Mouse (Mus musculus) forebrain, embryonic 12.5 days (tissue): ENCODE data around the gene Kif16b. TPM values are rescaled to one million over a fixed set of nuclear protein-coding genes. Genes with fewer than 3 reads are reported as not detected.
"Not testable (repeated sequence)": the region's sequence is repeated elsewhere in the genome, so short reads cannot be mapped to it uniquely, and the experiment has no call there.

Source experiments
- ATAC-seq: fragments of 200-750 bp; cut with Nextera tagmentation; 2 replicates; pipeline ENCODE4 v1.8.0; 2017; ENCODE audit warnings: moderate TSS enrichment; ENCODE audit not compliant: low FRiP score
- H3K27ac ChIP-seq: fragments of 300-500 bp; sonication (generic); 2 replicates; pipeline ENCODE4 v1.5.1; 2016; ENCODE audit warnings: mild to moderate bottlenecking
- H3K27me3 ChIP-seq: fragments of 300-500 bp; sonication (generic); 2 replicates; pipeline ENCODE4 v1.6.1; 2016; ENCODE audit warnings: mild to moderate bottlenecking
- H3K36me3 ChIP-seq: fragments of 300-500 bp; sonication (generic); replicated peaks from 2 replicates; pipeline ENCODE4 v1.6.1; 2016; ENCODE audit warnings: mild to moderate bottlenecking
- H3K4me1 ChIP-seq: fragments of 300-500 bp; sonication (generic); 2 replicates; pipeline ENCODE4 v1.6.1; 2016
- H3K4me2 ChIP-seq: fragments of 300-500 bp; sonication (generic); 2 replicates; pipeline ENCODE4 v1.6.1; 2016; ENCODE audit warnings: mild to moderate bottlenecking, moderate library complexity
- H3K4me3 ChIP-seq: fragments of 300-500 bp; sonication (generic); replicated peaks from 2 replicates; pipeline ENCODE4 v1.5.1; 2016; ENCODE audit warnings: mild to moderate bottlenecking
- H3K9ac ChIP-seq: fragments of 300-500 bp; sonication (generic); 2 replicates; pipeline ENCODE4 v1.6.1; 2016; ENCODE audit warnings: mild to moderate bottlenecking
- H3K9me3 ChIP-seq: fragments of 300-500 bp; sonication (generic); 2 replicates; pipeline ENCODE4 v1.6.1; 2016
- WGBS: fragments of 180-500 bp; shearing (Covaris S2); methylation state at CpG from one replicate; pipeline ENCODE4 v1.1.7; 2016; 5-methylcytosine and 5-hydroxymethylcytosine counted together
- polyA plus RNA-seq: library from polyadenylated mRNA; unstranded; fragments of >200 nt; fragmentation: Nextera tagmentation; extraction: Ambion mirVana; gene quantifications from 2 replicates; pipeline ENCODE4 v1.2.1, GENCODE M21; 2016

Kif16b gene
- polyA plus RNA-seq, 1 experiment from 2014 or later = 7.3 TPM

DNA sequence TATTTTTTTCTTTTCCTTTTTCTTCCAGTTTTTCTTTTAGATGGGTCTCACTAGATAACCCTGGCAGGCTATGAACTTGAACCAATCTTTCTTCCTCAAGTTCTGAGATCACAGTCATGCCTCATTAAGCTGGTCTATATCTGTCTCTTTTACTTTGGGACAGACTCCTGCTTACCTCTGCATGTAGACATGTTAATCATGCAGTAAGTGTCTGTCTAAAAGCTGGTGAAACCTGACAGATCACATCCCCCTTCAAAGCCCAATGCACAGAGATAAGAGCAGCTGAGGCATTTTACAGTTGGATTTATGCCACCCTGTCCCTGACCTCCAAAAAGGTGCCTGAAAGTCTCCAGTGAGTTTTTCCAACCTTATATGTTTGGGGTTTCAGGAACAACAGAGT, 310.4 kb downstream of the Kif16b start:
- no peaks in the 10 kb centered on the region for H3K9me3 ChIP-seq
- peaks cover 21% of the 10 kb centered on the region for H3K4me1 ChIP-seq
- H3K36me3 ChIP-seq = no peaks in the 10 kb centered on the region
- H3K9ac ChIP-seq = no peak overlapping the region
- H3K27ac ChIP-seq = no peak overlapping the region
- ATAC-seq = no peak
- H3K4me2 ChIP-seq = no peak overlapping the region
- H3K27me3 ChIP-seq = peaks cover 54% of the 10 kb centered on the region
- H3K4me3 ChIP-seq = no peak overlapping the region

DNA sequence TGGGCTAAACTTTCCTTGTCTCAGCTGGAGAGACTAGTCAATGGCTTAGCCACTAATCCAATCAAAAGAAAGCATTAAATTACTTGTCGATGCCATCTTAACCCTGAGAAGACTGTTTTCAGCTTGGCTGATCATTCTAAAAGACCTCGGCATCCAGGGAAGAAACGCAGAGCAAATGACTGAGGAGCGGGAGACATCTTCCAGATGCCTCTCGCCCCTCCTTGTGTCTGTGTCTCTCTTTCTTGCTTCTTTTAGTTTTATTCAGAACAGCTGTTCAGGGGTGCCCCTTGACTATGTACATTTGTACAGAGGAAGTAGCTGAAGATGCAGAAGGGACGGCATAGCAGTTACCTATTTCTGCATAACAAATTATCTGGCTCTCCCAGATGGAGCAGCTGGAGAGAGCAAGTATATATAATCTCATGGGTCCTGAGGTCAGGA, 311.0 kb downstream of the Kif16b start:
- peaks cover 21% of the 10 kb centered on the region for H3K4me1 ChIP-seq
- H3K9ac ChIP-seq = no peak overlapping the region
- no peak overlapping the region for H3K4me3 ChIP-seq
- H3K36me3 ChIP-seq = no peaks in the 10 kb centered on the region
- no peak overlapping the region for H3K27ac ChIP-seq
- WGBS = 13% methylated on average over 6 of the region's 6 CpGs
- peak; percentile 59; the same call in 1 of the 2 replicates for ATAC-seq
- H3K27me3 ChIP-seq = peaks cover 51% of the 10 kb centered on the region
- H3K4me2 ChIP-seq = peak overlapping the region; percentile 22
- no peaks in the 10 kb centered on the region for H3K9me3 ChIP-seq

DNA sequence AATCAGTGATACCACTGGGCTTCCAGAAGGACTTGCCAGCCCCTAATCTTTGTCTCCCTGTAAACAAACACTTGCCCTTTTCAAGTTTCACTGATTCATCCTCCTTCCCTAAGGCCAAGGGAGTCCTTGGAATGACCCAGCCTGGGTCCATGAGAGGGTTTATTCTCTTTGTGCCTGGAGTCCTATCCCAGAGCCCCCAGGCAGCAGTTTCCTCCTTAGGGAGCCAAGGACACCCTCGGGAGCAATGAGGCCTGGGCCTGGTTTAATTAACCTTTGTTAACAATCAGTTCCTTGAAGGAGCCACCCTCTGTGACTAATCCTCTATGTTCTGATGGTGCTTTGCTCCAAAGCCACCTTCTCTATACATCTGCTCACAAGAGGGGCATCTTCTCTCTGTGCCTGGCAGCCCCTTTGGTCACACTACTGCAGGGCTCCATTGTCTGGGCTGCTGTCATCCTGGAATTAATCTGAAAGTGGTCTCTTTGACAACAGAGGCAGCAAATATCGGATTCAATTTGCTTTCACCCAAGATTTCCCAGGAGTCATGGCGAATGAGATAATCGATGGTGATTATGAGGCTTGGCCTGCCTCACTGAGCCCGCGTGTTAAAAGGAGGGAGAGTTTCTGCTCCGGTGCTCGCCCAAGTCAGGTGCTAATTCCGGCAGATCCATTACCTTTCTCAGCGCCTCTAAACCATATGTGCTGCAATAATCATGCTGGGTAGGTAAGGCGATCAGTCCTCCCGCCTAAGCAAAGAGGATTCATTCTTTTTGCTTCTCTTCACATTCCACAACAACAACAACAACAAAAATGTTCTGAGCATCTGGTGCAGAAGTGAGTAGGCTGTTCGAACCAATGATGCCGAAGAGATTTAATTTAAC, 311.7 kb downstream of the Kif16b start:
- Histone ChIP-seq H3K9me3 (no peaks in the 10 kb centered on the region), H3K27ac (peak overlapping the region; percentile 65), H3K27me3 (peaks cover 45% of the 10 kb centered on the region), H3K4me1 (peaks cover 21% of the 10 kb centered on the region), H3K4me2 (peak overlapping the region; percentile 22), H3K9ac (no peak overlapping the region), H3K4me3 (no peak overlapping the region), H3K36me3 (no peaks in the 10 kb centered on the region)
- peak; percentile 81 for ATAC-seq
- WGBS = 3% methylated on average over 14 of the region's 14 CpGs

DNA sequence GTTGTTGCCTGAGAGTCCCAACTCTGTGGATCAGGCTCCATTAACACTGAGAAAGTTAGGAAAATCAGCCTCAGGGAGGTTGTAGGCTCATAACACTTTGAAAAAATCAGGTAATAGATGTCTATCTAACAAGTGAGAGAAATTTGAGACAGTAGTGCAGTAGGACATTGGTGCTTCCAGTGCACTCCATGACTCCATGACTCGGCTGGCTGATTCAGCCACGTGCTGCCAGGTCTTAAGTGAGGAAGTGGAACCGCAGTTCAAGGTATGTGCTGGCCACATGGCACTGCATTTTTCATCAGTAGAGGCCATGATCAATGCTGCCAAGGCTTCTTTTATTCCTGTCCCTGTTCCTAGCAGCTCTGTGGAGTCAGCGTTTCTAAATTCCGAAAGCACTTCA, 315.5 kb downstream of the Kif16b start:
- ATAC-seq = no peak
- no peaks in the 10 kb centered on the region for H3K36me3 ChIP-seq
- H3K4me1 ChIP-seq = peaks cover 19% of the 10 kb centered on the region
- peaks cover 27% of the 10 kb centered on the region; the same call in 1 of the 2 replicates for H3K27me3 ChIP-seq
- no peak overlapping the region for H3K27ac ChIP-seq
- H3K4me3 ChIP-seq = no peak overlapping the region
- no peaks in the 10 kb centered on the region for H3K9me3 ChIP-seq
- H3K9ac ChIP-seq = no peak overlapping the region
- 87% methylated on average over 5 of the region's 5 CpGs for WGBS
- H3K4me2 ChIP-seq = no peak overlapping the region

DNA sequence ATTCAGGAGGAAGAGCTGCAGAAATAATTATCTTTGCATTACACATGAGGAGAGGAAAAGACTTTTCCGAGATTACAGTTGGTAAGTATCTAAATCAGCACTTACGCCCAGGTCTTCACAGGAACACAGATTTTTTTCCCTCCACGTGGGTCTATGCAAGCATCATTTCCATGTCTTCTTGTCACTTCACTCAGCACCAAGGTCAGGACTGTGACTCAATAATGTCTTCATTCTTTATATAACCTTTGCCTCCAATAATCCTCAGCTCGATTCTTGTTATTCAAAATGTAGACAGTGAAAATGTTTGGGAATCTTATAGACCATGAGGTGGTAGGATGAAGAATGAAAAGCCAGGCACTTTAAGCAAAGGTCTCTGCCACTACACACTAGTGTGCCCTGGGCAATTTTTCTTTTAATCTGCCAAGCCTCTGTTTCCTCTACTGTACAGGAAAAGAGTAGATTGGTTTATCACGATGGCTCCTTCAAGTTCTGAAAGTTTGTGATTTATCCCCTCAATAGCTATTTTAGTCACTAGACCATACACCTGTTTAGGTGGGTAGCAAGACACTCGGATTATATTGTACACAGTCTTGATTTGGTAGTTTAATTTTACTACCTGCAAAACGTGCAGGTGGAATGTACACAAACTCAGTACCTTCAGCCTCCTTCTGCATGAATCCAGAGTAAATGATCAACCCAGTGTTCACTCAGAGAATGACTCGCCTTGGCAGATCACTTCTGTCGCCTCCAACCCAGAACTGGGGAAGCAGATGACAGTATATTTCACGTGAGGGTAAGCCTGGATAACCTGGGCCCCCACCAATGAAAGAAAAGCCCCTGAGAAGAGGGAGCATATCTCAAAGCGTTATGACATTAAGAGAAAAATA, 316.2 kb downstream of the Kif16b start:
- Histone ChIP-seq H3K4me1 (peaks cover 12% of the 10 kb centered on the region), H3K27ac (no peak overlapping the region), H3K9ac (no peak overlapping the region), H3K36me3 (no peaks in the 10 kb centered on the region), H3K9me3 (no peaks in the 10 kb centered on the region), H3K4me3 (no peak overlapping the region), H3K4me2 (no peak overlapping the region), H3K27me3 (peaks cover 27% of the 10 kb centered on the region; the same call in 1 of the 2 replicates)
- 87% methylated on average over 11 of the region's 11 CpGs for WGBS
- no peak for ATAC-seq

DNA sequence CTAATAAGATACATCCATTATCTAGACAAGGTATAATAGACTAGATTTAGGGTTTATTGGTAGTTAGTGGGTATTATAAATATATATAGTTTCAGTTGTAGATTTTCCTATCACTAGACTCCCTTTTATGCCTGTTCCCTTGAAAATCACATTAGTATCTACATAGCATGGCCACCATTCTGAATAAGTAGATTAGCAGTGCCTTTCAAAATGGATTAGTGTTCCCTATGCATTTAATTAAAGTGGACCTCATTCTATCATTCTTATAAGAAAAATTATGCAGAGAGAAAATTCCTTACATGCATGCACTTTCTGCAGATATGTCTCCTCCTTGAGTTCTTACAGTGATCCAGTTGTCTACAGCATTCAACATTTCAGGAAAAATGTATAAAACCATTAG, 320.9 kb downstream of the Kif16b start:
- Histone ChIP-seq H3K27me3 (peaks cover 7% of the 10 kb centered on the region; the same call in 1 of the 2 replicates), H3K9me3 (no peaks in the 10 kb centered on the region), H3K36me3 (no peaks in the 10 kb centered on the region), H3K4me2 (no peak overlapping the region), H3K9ac (no peak overlapping the region), H3K4me3 (no peak overlapping the region), H3K4me1 (no peaks in the 10 kb centered on the region), H3K27ac (no peak overlapping the region)
- no peak for ATAC-seq

DNA sequence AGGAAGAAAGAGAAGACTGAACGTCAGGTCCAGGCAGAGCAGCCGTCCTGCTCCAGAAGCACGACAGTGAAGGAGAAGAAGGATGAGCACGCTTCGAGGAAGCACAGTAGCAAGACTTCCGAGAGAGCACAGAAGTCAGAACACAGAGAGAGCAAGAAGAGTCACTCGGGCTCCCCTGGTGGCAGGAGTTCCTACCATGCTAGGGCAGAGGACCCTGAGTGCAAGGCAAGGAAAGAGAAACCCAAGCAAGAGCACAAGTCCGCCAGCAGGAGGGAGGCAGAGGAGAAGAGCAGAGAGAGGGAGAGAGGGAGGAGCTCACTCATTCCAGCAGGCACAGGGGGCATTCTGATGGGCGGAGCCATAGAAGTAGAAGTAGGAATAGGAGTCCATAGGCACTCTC, 323.9 kb downstream of the Kif16b start:
- H3K9ac ChIP-seq, ATAC-seq, H3K36me3 ChIP-seq, H3K4me2 ChIP-seq, H3K27me3 ChIP-seq, H3K9me3 ChIP-seq, H3K27ac ChIP-seq, H3K4me3 ChIP-seq, H3K4me1 ChIP-seq: not testable (repeated sequence)
- WGBS = 67% methylated on average over 9 of the region's 9 CpGs

DNA sequence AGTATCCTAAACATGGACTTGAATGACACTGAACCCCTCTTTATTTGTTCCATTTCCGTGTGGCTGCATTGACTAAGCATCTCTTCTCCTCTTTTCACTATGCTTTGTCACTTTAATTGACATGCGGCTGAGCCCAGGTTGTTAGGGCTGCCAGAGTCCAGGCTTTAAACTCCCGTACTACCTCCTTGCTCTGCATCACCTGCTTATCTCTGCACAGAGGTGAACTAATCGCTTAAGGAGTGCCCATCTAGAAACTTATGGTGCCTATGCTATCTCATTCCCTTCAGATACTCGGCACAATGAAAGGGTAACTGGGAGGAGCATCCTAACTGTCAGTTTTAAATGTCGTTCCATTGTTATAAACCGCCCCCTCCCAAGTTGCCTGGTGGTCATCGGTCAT, 331.6 kb downstream of the Kif16b start:
- Histone ChIP-seq H3K4me1 (no peaks in the 10 kb centered on the region), H3K27me3 (no peaks in the 10 kb centered on the region), H3K4me2 (no peak overlapping the region), H3K4me3 (no peak overlapping the region), H3K27ac (no peak overlapping the region), H3K36me3 (no peaks in the 10 kb centered on the region), H3K9ac (no peak overlapping the region), H3K9me3 (no peaks in the 10 kb centered on the region)
- ATAC-seq = no peak
- WGBS = 64% methylated on average over 8 of the region's 8 CpGs

Other genes with a start within 250 kb of the Kif16b start
- gene Snrpb2, start 161.5 kb upstream of the Kif16b start, polyA plus RNA-seq = 117 and 120 TPM in 2 replicates
- gene Otor, start 176.9 kb upstream of the Kif16b start, polyA plus RNA-seq = 3.5 and 3.7 TPM in 2 replicates